Mouse (Mus musculus) induced T-regulatory cell, adult 2 months (primary cell): ENCODE results near the gene Afdn.
A peak's percentile ranks its signal among the peaks of the same experiment; 100 is the strongest.
"Not testable (repeated sequence)": the region's sequence is repeated elsewhere in the genome, so short reads cannot be mapped to it uniquely, and the experiment has no call there.

Experiments used
- DNase-seq: peaks from one replicate; pipeline ENCODE4 v3.0.0-alpha.2; 2012; ENCODE audit warnings: low read depth

Gene Afdn

DNA sequence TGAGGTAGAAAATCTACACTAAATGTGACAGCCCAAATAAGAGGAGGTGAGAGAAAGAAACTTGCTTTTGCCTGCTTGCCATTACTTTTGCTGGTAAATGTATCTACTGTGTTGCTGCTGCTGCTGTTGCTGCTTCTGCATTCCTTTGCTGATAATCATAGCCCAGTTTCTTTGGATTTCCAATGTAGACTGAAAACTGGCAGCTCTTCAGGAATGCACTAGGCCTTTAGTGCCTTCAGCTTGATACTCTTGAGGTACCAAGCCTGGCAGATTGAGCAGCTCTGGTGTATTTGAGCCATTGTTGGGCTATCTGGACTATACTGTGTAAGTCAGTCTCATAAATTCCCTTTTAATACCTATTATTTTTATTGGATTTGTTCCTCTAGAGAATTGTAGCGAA, 18.5 kb downstream of the Afdn start:
- no peak for DNase-seq

DNA sequence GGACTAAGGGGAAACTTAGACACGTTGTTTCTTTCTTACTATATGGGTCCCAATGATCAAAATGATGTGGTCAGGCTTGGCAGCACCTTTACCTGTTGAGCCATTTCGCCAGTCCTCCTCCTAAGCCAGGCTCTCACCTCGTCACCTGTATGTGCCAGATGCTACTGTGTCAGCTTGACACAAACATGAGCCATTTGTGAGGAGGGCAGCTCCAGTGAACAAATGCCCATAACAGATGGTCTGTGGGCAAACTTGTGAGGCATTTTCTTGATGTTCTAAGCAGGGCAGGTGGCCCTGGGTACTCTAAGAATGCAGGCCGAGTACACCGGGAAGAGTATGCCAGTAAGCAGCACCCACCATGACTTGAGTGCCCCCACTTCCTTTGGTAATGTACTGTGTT, 21.6 kb downstream of the Afdn start:
- DNase-seq = no peak

DNA sequence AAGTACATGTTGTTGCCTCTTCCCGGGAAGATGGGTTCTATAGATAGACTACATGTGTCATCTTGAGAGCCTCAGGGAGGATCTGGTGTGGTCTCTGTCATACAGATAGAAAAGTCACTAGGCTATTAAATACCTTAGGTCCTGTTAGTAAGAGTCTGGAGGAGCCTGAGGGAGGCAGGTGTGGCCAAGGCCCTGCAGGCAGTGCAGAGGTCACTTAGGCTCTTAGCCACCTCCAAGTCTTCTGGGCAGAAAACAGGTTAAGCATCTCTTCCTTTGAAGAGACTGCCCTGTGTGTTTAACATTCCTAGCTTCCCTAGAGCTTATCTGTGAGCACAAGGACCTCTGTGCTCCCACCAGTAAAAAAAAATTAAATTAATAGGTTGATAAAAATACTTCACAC, 23.1 kb downstream of the Afdn start:
- no peak for DNase-seq

- not testable (repeated sequence) for DNase-seq
Measured at GRCm38 (mm10) chr17:13790033-13790432, 29.7 kb downstream of the Afdn start.

DNA sequence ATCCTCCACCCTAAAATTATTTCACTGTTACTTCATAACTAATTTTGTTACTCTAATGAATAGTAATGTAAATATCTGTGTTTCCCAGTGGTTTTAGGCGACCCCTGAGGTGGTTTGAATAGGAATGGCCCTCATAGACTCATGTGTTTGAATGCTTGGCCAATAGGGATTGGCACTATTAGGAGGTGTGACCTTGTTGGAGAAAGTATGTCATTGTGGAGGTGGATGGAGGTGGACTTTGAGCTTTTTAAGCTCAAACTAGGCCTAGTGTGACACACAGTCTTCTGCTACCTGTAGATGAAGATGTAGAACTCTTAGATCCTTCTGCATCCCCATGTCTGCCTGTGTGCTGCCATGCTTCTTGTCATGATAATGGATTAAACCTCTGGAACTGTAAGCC, 37.4 kb downstream of the Afdn start:
- no peak for DNase-seq

GRCm38 (mm10) chr17:13802836-13803408, 42.6 kb downstream of the Afdn start:
- no peak for DNase-seq

DNA sequence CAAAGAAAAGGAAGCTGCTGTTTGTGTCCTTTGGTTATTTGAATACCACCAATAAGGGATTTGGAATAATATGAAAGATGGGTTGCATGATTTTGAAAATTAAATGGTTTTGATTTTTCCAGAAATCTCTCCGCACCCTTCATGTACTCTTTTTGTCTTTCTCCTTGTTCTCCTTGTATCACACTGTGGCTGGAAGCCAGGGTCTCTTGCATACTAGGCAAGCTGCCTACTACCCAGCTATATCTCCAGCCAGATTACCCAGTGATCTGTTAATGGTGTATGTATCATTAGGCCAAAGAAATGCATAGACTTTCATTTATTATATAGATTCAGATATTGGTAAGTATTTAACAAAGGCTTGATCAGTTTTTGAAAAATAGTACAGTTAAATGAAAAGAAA, 45.7 kb downstream of the Afdn start:
- DNase-seq = no peak

- no peak for DNase-seq
Measured at GRCm38 (mm10) chr17:13817789-13818188, 57.5 kb downstream of the Afdn start.

GRCm38 (mm10) chr17:13819342-13819741, 59.0 kb downstream of the Afdn start:
- DNase-seq = no peak

DNA sequence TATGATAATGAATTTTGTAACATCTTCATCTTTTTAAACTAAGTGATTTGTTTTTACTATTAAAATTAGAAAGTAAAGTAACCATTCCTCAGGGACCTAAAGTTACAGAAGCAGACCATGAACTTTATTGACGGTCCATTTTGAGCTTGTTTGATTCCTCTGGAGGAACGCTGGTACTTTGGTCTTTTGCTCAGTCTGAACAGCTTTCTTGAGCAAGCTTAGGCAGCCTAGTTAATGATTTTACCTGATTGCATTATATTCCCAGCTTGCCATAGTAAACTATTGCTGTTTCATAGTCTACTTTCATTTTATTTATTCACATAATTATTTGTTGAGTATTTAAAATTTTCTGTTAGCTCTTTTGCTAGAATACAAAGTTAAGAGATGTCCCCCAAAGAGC, 60.3 kb downstream of the Afdn start:
- no peak for DNase-seq

- no peak for DNase-seq
Measured at GRCm38 (mm10) chr17:13825421-13825820, 65.1 kb downstream of the Afdn start.

DNA sequence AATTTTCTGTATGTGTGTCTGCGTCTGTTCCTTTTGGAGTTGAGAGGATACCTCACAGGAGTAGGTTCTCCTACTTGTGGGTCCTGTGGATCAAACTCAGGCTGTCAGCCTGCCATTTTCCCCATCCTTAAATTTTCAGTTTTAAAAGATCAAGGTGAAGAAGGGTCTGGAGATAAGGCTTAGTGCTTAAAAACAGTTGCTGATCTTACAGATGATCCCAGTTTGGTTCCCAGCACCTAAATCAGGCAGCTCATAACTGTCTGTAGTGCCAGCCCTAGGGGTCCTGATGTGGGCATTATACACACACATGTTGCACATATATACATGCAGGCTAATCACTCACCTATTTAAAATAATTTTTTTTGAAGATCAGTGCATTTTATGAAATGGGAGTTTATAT, 69.9 kb downstream of the Afdn start:
- DNase-seq = no peak

DNA sequence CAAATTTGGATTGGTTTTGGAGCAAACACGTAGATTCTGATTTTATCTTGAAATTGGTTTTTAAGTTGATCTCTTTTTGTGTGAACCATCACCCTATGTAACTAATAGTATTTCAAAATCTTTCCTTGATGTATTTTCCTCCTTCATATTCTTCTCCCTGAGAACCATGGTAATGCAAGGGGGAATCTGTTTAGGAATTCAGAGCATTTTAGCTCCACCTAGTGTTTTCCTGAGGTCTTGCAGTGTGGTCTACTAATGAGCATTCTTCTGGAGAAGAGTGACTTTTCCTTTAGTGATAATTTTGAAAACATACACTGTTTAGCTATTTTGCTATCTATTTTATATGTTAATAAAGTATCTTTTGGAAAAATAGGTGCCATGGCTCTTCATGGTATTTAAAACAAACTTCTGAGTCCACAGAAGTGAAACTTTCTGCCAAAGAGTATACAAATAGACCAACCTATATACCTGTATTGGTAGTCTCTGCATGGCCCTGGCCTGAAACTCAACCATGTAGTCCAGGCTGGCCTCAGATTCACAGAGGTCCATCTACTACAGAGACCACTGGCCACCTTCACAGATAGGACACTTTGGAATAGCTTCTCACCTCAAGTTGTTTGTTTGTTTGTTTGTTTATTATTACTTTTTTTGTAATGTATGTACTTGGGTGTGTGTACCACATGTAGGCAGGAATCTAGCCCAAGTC, 70.5 kb downstream of the Afdn start:
- DNase-seq = peak; percentile 7

- peak; percentile 63 for DNase-seq
Measured at GRCm38 (mm10) chr17:13835876-13836275, 75.5 kb downstream of the Afdn start.

GRCm38 (mm10) chr17:13850175-13850574, 89.8 kb downstream of the Afdn start:
- peak; percentile 33 for DNase-seq

- not testable (repeated sequence) for DNase-seq
Measured at GRCm38 (mm10) chr17:13853883-13854282, 93.5 kb downstream of the Afdn start.

DNA sequence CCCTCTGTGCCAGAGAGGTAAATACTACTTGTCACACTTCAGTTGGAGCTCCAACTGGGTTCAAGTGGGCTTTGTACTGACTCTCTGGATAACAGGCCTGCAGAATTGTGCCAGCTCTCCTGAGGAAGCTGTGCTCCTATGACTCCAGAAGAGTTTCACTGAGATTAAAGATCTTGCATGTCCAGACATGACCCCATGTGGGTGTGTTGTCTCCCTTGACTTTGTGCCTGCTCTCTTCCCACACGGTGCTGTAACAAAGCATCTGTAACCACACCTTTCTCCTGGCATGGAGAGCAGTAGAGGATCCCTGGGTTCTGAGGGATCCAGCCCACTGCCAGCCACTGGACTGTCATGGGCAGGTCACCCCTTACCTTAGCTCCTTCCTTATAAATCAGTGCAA, 95.1 kb downstream of the Afdn start:
- no peak for DNase-seq

GRCm38 (mm10) chr17:13856429-13857090, 96.2 kb downstream of the Afdn start:
- DNase-seq = no peak

DNA sequence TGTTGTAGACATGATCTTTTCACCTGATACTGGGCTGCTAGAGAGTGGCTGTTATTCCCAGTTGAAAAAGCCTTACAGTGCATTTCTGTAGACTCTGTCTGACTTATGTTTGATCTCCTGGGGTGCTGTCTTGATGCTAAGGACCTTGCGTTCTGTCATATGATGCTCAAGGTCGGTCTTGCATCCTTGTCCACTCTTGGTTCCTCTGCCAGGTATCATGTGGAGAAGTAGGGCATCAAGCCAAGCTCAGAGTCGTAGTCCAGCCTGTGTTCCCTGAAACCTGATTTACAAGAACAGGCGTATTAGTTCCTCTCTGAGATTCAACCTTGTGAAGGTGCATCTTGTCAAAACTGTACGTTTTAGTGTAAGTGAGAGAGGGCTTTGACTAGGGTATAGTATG, 105.0 kb downstream of the Afdn start:
- DNase-seq = no peak

- no peak for DNase-seq
Measured at GRCm38 (mm10) chr17:13866951-13867351, 106.6 kb downstream of the Afdn start.

DNA sequence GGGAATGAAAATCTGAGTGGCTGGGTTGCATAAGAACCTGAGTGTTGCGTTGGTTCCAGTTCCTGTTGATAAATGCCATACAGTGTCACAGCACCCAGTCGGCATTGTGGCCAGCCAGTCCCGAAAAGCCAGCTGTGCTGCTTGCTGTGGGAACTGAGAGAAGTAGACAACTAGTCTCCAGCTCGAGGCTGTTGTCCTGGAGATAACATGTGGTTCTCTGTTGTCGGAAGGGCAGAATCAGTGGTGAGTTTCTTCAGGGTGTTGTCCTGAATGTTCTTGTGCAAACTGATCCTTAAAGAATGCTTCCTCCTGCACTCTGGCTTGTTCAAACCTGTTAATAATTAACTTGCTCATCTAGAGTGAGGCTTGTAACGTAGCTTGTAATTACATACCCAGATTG, 107.1 kb downstream of the Afdn start:
- DNase-seq = no peak

- no peak for DNase-seq
Measured at GRCm38 (mm10) chr17:13870236-13870635, 109.9 kb downstream of the Afdn start.

DNA sequence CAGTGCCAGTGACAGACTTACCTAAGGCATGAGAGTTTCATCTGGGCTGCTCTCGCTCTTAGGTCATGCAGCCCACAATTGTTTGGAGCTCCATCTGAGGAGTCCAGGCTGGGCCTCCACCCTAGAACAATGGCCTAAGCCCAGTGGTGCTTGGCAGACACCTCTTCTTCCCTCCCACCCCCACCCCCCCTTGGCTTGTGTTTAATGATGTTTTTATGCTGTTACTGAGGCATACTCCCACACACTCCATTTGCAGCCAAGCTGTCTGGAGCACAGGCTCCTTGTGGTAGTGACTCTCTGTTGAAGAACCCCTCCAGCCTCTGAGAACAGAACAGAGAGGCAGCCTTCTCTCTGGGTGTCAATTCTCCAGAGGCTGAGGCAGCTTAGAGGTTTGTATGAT, 113.9 kb downstream of the Afdn start:
- no peak for DNase-seq

GRCm38 (mm10) chr17:13877460-13877859, 117.1 kb downstream of the Afdn start:
- DNase-seq = no peak
